Mouse (Mus musculus) urinary bladder, adult 18-20 months (tissue): ENCODE data around the gene Syngr4.
"Not testable (repeated sequence)": the region's sequence is repeated elsewhere in the genome, so short reads cannot be mapped to it uniquely, and the experiment has no call there.

Experiments
- DNase-seq, 2 experiments: peaks; one replicate each; pipeline ENCODE4 v3.0.0; 2022; ENCODE audit warnings: low spot score in 2 of 2, mixed read lengths in 2 of 2

Syngr4 gene

DNA sequence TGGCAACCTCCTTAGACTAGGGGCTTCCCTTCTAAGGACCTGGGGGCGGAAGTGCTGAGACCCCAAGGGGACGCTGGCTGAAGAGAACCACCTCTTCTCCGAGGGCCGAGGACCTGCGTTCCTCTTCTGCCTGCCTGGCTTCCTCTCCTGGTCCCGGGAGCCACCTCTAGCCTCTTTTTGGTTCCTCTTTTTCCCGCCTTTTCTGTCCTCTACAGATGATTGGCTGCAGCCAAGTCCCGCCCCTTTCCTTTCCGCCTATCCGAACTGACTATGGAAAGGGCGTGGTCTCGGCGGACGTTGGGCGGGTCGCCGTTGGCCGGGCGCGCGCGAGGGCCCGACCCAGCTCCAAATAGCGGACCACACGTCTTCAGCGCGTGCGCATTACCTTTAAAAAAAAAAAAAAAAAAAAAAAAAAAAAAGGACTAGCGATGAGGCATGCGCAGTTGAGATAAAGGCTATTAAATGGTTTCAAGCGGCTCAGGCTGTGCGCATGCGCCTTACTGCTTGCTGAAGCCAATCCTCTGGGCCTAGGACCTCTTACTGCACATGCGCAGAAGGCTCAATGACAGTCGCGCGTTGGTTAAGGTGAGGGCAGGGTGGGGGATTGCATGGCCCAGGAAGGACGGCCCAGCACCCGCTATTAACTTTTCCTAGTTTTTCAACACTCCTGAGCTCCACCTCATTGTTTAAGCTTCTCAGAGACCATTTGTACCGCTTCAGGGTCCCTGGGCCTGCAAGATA is at the start of gene Syngr4, which contains the start of gene Tmem143:
TSS of gene Syngr4 (minus strand) at position 198 of the 741 bp plus-strand sequence.
TSS of gene Tmem143 (plus strand) at position 425 of the 741 bp plus-strand sequence.
- peak; percentile 91 to 96 for DNase-seq

DNA sequence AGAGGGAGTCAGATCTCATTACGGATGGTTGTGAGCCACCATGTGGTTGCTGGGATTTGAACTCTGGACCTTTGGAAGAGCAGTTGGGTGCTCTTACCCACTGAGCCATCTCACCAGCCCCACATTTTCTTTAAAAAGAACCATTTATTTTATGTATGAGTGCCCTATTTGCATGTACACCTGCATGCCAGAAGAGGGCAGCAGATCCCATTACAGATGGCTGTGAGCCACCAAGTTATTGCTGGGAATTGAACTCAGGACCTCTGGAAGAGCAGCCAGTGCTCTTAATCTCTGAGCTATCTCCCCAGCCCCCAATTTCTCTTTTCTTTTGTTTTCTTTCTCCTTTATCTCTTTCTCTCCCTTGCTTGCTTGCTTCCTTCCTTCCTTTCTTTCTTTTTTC is 46.8 kb upstream of the Syngr4 start:
- not testable (repeated sequence) for DNase-seq

DNA sequence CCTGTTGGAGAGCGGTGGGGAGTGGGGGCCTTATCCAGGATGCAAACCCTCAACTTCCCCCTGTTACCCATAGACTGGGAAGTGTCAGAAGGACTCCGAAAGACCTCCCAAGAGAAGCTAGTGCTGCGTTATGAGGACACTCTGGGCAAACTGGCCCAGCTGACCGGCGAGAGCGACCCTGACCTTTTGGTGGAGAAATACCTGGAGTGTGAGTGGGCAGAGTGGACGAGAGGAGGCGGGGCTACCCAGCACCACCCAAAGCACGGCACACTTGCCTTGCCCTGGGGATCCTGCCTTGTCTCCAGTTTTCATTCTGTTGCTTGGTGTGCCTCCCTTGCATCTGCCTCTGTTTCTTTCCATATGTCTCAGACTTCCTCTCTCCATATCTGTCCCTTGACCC is 45.5 kb upstream of the Syngr4 start:
- DNase-seq: no peak

DNA sequence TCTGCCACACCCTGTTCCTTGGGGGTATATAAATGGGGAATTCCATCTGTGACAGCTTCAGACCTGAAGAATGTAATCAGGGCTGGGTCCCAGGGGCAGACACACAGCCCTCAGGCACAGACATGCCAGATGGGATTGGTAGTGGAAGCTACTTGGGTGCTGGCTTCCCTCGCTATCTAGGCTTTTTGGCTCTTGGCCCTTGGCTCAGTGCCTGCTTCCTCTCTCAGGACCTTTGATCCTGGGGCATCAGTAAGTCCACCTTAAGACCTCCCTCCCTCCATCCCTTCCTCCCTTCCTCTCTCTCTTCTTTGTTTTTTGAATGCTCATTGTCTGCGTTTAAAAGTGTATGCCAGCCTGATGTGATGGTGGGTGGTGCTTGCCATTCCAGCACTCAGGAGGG is 43.3 kb upstream of the Syngr4 start:
- no peak for DNase-seq

DNA sequence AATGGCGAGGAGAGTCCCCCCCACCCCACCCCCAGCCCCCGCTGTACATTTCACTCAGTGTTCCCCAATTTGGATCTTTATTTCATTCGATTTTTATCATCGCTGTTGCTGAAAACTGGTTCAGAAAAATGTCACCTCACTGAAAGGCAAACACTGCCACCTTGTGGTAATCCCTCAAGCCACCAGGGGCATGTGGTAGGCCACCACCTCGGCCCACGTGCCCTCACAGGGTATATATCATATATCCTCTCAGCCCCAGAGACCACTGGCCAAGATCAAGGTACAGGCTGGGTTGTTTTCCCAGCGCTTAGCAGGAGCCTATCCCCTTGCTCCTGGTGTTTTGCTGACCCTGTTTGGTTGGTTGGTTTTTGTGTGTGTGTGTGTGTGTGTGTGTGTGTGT is 38.6 kb upstream of the Syngr4 start:
- no peak for DNase-seq

DNA sequence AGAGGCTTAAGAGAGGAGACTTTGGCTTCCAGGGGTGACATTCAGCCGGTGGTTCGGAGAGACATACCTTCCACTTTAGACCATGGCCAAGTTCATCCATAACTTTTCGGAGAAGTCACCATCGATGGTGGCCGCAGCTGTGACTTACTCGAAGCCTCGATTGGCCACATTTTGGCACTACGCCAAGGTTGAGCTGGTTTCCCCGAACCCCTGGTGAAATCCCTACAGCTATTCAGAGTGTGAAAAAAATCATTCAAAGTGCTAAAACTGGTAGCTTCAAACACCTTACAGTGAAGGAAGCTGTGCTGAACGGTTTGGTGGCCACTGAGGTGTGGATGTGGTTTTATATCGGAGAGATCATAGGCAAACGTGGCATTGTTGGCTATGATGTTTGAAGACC is 37.3 kb upstream of the Syngr4 start:
- not testable (repeated sequence) for DNase-seq

DNA sequence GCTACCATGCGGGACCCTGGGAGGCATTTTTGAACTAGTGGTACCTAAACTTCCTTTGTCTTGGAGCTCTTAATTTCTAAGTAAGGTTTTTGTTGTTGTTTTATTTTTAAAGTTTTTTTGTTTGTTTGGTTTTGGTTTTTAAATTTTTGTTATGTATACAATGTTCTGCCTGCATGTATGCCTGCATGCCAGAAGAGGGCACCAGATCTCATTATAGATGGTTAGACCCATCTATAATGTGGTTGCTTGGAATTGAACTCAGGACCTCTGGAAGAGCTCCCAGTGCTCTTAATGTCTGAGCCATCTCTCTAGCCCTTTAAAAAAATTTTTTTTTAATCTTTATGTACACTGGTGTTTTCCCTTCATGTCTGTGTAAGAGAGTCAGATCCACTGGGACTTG is 33.2 kb upstream of the Syngr4 start:
- DNase-seq: no peak

DNA sequence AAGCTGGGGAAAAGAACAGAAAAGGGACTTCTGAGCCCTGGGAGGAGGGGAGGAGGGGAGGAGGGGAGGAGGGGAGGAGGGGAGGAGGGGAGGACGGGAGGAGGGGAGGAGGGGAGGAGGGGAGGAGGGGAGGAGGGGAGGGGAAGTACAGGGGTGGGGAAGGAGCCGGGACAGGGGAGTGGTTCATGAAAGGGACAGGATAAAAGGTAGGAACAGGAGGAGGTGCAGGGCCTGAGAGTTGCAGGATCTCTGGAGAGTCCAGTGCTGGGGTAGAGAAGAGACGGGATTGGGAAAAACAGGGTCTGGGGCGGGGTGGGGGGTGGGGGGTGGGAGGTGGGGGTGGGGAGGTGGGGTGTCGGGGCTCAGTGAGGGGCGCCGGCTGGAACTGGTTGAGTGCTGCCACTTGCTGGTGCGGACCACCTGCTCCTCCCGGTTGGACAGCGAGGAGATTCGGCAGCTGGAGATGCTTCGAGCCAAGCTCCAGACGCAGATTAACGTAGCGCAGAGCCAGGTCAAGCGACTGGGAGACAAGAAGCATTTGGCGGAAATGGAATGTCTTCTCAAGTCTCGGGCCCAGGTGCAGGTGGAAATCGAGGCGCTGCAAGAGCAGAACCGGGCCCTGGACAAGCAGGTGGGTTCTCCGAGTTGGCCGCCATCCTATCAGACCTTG is 32.2 kb upstream of the Syngr4 start:
- no peak for DNase-seq

DNA sequence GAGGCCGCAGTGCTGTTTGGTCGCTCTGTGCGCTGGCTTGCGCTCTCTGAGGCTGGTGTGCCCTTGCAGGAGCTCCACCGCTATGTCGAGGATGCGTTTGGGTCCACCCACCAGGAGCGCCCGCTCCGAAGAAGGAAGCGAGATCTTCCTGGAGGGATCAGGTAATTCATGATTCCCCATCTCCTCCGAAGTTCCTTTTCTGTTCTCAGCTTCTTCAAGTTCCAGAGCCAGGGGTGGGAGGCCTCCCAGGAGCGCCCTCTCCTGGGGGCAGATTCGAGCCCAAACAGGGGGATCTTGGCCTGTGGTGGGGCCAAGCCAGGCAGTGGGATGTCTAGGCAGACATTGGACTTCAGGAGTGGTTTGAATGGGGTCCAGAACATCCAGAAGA is 27.9 kb upstream of the Syngr4 start:
- DNase-seq: no peak

DNA sequence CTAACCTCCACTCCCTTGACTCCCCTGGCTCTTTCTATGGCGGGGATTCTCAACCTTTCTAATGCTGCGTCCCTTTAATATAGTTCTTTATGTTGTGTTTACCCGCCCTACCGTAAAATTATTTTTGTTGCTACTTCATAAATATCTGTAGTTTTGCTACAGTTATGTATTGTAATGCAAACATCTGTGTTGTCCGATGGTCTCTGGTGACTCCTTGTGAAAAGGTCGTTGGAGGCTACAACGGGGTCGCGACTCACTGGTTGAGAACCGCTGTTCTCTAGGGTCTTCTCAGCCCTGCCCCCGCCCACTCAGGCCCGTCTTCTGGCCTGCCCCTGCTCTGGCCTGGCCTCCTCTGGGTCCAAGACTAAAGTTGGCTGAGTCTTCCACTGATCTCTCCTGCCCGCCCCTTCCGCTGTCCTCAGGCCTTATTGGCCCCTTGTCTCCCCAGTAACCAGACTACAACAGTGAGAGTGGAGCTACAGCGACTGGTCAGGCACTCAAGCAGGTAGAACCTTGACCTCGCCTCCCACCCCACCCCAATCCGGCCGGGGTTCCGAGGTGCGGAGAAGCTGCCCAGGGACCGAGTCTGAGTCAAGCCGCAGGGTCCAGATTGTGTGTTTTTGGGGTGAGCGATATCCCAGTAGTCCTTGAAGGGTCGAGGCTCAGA is 27.4 kb upstream of the Syngr4 start, which contains the start of gene Ccdc114:
TSS of gene Ccdc114 (plus strand) at position 311 of the 667 bp plus-strand sequence.
- peak; percentile 53 to 67 for DNase-seq

DNA sequence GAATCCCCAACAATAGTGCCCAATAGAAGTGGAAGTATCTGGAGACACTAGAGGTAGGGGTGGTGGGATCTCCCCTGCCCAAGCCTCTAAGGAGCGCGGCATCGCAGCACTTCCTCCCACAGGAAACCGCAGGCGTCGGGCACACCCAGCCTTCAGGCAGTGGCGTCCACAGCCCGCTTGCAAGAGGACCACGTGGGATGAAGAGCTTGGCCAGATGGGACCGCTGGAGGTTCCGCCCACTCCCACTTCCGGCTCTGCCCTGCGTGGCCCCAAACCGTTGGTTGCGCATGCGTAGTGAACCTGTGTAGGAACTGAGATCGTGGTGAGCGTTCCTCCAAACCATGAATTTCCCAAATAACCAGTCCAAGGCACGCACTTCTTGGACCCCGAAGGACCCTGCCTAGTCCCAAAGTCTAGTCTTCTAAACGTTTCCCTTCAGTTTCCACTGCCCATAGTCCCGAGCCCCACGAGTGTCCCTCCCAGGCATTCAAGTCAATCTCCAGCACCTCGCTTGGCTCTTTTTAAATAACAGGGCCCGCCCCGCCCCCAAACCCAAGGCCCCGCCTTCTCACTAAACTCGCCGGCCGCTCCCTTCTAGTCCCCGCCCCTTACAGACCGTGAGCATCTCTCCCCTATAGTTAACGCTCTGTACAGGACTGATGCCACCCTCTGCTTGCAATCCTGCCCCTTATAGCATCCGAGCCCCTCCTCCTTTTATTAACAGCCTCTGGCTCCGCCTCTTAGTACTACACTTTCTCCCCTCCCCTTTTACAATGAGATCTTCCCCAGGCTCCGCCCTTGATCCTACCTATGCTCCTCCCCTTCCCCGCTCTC is 26.6 kb upstream of the Syngr4 start:
- peak; percentile 81 to 95 for DNase-seq

DNA sequence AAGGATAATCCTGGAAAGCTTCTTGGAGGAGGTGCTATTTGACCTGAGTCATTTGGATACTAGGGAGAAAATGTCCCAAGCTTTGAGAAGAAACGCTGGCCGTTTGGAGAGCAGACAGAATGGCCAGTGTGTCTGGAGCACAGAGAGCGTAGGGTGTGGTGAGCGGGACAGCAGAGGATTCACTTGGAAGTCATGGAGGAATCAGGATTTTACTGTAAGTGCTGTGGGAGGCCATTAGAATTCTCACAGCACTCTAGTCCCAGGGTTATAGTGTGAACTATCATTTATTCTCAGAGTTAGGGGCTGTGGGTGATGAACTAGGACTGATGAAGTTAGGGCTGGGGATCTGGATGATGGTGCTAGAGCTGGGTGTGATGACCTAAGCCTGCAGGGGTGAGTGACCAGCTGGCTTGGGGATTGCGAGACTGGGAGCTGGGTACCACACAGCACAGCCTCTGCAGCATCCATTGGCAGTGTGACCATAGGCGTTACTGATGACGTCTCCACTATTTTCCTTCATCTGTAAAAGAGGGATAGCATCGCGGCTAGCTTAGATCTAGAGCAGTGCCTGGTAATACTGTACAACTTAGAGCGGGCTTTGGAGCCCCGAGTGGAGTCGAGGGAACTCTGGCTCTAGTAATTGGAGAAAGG is 25.6 kb upstream of the Syngr4 start:
- DNase-seq: no peak

DNA sequence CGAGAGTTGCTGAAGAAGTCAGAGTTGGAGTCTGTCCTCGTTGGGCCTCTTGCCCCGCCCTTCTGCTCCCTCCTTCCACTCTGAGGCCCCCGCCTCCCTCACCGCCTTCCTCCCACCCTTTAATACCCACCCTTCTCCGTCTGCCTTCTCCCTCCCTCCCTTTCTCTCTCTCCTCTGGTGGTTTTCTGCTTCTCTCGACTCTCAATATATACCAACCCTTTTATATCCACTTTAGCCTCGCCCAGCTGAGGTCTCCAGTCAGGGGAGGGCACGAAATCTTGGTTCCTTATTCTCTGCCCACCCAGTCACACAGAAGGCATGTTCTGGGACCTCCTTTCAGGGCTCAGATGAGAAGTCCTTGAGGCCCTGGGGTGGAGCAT is 24.7 kb upstream of the Syngr4 start, which contains the start of gene Emp3:
TSS of gene Emp3 (minus strand) at position 163 of the 380 bp plus-strand sequence.
- peak in 1 of 2 experiments; percentile 51 for DNase-seq

DNA sequence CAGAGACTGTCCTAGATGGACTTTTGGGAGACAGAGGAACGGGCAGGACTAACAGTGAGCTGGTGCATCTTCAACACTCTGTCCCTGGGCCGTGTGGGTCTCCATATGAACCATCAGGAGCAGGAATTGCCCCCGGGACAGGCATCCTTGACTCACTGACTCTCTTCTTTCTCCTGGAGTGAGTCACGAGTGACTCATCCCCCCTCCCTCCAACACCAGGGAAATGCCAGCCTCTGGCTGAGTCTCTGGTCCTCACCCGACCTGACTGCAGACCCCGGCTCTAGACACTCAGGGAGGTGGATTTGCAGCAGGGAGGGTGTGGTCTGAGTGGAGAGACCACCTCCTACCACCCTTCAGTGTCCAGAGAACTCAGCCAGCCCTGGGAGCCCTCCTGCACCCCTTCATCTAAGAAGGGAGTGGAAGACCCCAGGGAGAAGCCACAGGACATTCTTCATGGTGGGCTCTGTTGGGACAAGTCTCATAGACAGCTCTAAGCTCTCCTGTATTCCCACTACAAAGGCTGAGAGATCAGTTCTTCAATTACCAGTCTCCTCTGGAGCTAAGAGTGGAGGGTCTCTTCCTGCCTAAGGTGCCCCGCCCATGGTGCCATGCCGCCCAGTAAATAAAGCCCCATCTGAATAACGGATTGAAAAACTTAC is 24.2 kb upstream of the Syngr4 start:
- DNase-seq: peak in 1 of 2 experiments; percentile 44

DNA sequence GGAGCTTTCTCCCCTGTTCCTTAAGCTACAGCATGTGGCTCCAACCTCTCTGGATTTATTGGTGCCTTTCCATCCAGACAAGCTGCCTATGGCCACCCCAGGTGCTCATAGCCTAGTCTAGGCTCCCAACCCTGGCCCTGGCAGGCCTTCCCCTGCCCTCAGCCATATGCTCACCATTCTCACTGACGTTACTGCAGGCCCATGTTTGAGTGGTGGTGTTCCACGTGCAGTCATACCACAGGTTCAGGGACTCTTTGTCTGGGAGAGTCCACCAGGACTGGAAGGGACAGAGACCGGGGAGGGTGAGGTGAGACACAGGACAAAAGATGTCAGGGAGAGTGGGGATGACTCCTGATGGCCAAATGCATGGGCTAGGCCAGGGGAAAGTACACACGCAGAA is 23.2 kb upstream of the Syngr4 start:
- no peak for DNase-seq

DNA sequence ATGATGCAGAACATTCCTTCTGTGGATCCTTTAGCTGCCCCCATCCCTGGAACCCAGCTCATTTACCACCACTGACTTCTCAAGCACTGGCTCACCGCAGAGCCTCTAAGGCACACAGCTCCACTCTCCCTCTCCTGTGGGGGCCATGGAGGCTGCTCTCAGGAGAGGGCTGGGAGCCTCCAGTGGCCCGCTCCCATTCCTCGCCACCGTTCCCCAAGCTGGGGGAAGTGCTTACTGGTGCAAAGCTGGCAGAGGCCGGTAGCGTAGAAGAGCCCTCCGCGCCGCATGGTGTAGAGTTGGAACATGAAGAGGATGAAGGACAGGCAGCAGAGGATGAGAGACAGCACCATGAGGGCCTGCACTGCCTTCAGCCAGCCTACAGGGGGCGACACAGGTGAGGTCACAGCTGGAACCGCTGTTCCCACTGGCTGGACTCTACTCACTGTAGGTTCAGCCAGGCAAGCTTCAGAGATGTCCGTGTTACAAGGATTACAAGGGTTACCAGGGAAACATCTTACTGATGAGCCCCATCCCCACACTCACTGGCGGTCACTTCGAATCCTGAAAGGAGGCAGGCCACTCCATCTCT is 22.7 kb upstream of the Syngr4 start:
- DNase-seq: no peak

DNA sequence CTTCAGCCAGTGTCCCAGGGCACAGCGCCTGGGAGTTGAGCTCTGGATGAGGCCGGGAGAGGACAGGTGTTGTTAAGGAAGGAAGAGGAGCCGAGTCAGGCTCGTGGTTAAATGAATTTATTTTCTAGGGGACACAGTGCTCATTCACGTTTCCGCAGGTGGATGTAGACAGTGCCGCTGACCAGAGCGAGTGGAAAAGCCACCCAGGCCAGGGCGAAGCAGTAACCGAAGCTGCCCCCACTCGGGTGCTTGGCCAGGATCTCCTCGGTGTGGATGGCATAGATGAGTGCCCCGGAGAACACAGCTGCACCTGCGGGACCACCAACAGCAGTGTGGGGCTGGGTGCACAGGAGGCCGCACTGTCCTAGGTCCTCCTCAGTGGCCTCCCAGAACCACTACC is 21.4 kb upstream of the Syngr4 start:
- DNase-seq: no peak

DNA sequence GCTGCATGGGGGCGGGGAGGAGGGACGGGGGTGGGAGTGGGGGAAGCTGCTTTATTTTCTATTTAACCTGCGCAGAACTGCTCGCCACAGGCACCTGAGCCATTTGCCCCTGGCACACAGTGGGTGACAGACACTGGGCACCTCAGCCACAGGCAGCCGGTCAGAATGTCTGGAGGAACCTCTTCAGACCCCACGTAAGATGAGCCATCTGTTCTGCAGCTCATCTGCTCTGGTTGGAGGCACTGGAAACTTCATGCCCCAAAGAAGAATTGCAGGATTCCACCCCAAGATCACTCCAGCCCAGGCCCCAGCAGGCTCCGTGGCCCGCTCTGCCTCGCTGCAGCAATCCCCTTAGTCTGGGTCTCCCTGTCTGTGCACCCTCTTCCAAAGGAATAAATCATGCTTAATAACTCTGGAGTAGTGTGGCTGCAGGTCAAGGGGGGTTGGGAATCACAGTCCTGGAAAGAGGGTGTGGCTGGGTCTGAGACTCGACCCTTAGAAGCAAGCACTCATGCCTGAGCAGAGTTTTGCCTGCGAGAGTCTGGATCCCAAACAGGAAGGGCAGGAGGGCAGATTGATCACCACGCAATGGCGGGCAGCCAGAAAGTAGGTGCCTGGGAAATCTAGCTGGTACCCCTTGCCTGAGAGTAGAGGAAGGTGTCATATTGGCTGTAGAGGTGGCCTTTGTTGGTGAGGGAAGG is 20.6 kb upstream of the Syngr4 start:
- DNase-seq: no peak
